In the genomic region with DNA sequence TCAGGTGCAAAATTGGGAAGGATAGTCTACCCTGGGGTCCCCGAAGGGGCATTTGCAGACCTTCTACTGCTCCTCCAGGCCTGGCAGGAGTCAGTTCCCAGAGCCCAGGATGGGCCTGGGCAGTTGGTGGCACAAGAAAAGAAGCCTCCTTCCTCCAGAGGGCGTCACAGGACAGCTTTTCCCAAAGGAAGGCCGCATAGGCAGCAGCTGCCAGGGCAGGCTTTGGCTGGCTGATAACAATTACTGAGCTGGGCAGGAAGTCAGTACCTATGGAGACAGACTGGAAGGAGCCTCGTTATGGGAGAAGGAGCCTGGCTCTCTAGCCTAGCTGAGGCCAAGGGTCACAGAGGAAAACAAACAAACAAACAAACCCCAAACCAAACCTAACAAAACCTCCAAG, we compare ENCODE assay signal across 8 mouse cellular contexts. TPM values are rescaled to one million over a fixed set of nuclear protein-coding genes. Genes with fewer than 3 reads are reported as not detected.
DNase-seq lines count a peak whose midpoint lies in the region; TF ChIP-seq lines count a peak whose summit lies in the region.

No protein-coding gene starts in this region.

- TF ChIP-seq CTCF in layer of hippocampus, adult 2 months (conservative IDR thresholded peaks at IDR 0.05) = peak; percentile 62
- peak in 2 of 3 experiments; percentile 43 to 48; a peak in 4 of 6 replicates for TF ChIP-seq CTCF in MEL (IDR thresholded peaks at IDR 0.05 in 2 of 3, conservative IDR thresholded peaks at IDR 0.05 in 1 of 3; ENCODE audit: control insufficient read depth in 1 of 3, insufficient read depth in 1 of 3, low read depth in 2 of 3, low read length in 3 of 3, poor library complexity in 1 of 3, severe bottlenecking in 1 of 3)

- H3K9ac ChIP-seq in MEL (ENCODE audit: control insufficient read depth, low read depth, low read length, poor library complexity, severe bottlenecking) = no peak overlapping the region

- H3K4me1 ChIP-seq in MEL (ENCODE audit: control insufficient read depth in 1 of 2, insufficient read depth in 2 of 2, low read length in 2 of 2) = no peaks in the 10 kb centered on the region
- peaks cover 8% of the 10 kb centered on the region for H3K4me1 ChIP-seq in hindbrain, embryonic 10.5 days (replicated peaks)

- TF ChIP-seq RAD21 in MEL (IDR thresholded peaks at IDR 0.05; ENCODE audit: low read depth, low read length) = peak; percentile 58

- DNase-seq in layer of hippocampus, adult 2 months (ENCODE audit: low spot score in 2 of 2) = no peak
- no peak for DNase-seq in layer of hippocampus, adult 9-10 months (ENCODE audit: low spot score)
- DNase-seq in MEL (ENCODE audit: low read depth, low spot score) = peak; percentile 21
- DNase-seq in cerebellum, adult 8-10 months = peak; percentile 5
- DNase-seq in hindbrain, embryonic 10.5 days (ENCODE audit: low spot score) = peak; percentile 36
- peak; percentile 71 for DNase-seq in left cerebral cortex, postnatal 4 days
- peak; percentile 36 for DNase-seq in retina, postnatal 1 day
- DNase-seq in gastrocnemius, adult 8-10 months (ENCODE audit: low spot score in 2 of 2) = no peak

- TF ChIP-seq POLR2A in MEL (IDR thresholded peaks at IDR 0.05; ENCODE audit: control insufficient read depth in 1 of 2, insufficient read depth in 1 of 2, low read depth in 1 of 2, low read length in 2 of 2, poor library complexity in 1 of 2) = no peak

- no peaks in the 10 kb centered on the region for H3K9me3 ChIP-seq in MEL (replicated peaks; ENCODE audit: insufficient read depth, low read length)
- H3K9me3 ChIP-seq in hindbrain, embryonic 10.5 days = no peaks in the 10 kb centered on the region

- H3K27me3 ChIP-seq in MEL (ENCODE audit: control insufficient read depth in 1 of 2, insufficient read depth in 2 of 2, low read length in 2 of 2) = no peaks in the 10 kb centered on the region; a peak in 2 of 4 replicates
- H3K27me3 ChIP-seq in hindbrain, embryonic 10.5 days (ENCODE audit: insufficient read depth, poor library complexity, severe bottlenecking) = no peaks in the 10 kb centered on the region

- WGBS in hindbrain, embryonic 10.5 days = 27% methylated on average over 4 of the region's 4 CpGs

- no peak overlapping the region for H3K4me3 ChIP-seq in layer of hippocampus, adult 2 months
- H3K4me3 ChIP-seq in MEL (ENCODE audit: control insufficient read depth in 1 of 2, insufficient read depth in 1 of 2, low read depth in 2 of 2, low read length in 2 of 2) = no peak overlapping the region
- no peak overlapping the region for H3K4me3 ChIP-seq in hindbrain, embryonic 10.5 days

- H3K27ac ChIP-seq in layer of hippocampus, adult 2 months = no peak overlapping the region
- H3K27ac ChIP-seq in MEL (ENCODE audit: control insufficient read depth, low read depth, low read length) = no peak overlapping the region
- no peak overlapping the region for H3K27ac ChIP-seq in hindbrain, embryonic 10.5 days

- no peaks in the 10 kb centered on the region for H3K79me2 ChIP-seq in MEL (ENCODE audit: control insufficient read depth, insufficient read depth, low read length, poor library complexity)

- intact Hi-C loops in left cerebral cortex, postnatal 4 days (cut with DNase I) = no loop called here

- TF ChIP-seq EP300 in MEL (IDR thresholded peaks at IDR 0.05; ENCODE audit: low read depth in 1 of 2, low read length in 2 of 2) = no peak

- no peaks in the 10 kb centered on the region for H3K36me3 ChIP-seq in MEL (ENCODE audit: control insufficient read depth in 1 of 2, insufficient read depth in 2 of 2, low read length in 2 of 2)
- H3K36me3 ChIP-seq in hindbrain, embryonic 10.5 days = no peaks in the 10 kb centered on the region

TF ChIP-seq in MEL, 35 proteins besides CTCF, POLR2A, EP300 and RAD21:
- TF ChIP-seq SMC3 (IDR thresholded peaks at IDR 0.05; ENCODE audit: low read depth, low read length) = peak; percentile 50
- TF ChIP-seq ZKSCAN1 (IDR thresholded peaks at IDR 0.05; ENCODE audit: low read depth, low read length) = no peak
- no peak for TF ChIP-seq MAX (IDR thresholded peaks at IDR 0.05; ENCODE audit: low read length)
- no peak for TF ChIP-seq HCFC1 (IDR thresholded peaks at IDR 0.05; ENCODE audit: low read depth, low read length)
TF ChIP-seq in MEL: peak in this region for 1.

RNA-seq across cellular contexts. Expression of a gene that starts 54.3 kb away (rescaled TPM):
- 1 to 10 TPM; 5.8 to 5.9 TPM for total RNA-seq in layer of hippocampus, adult 2 months (2021)
- not detected in 2 replicates for total RNA-seq in MEL (2012; rRNA removed)
- polyA plus RNA-seq in MEL (2012; ENCODE audit: insufficient read depth in 1 of 2, insufficient read length in 2 of 2, low read depth in 1 of 2, low replicate concordance in 2 of 2, missing spikeins in 1 of 2) = not detected
- polyA plus RNA-seq in hindbrain, embryonic 10.5 days (2016; fragmentation: Nextera tagmentation; extraction: Ambion mirVana) = 0.92 and 1.1 TPM in 2 replicates
- 1 to 10 TPM; 5.1 to 5.8 TPM for total RNA-seq in left cerebral cortex, postnatal 4 days (2021)
- 10 to 100 TPM in 1 of 4 experiments, 1 to 10 TPM in 3; 5.7 to 18.2 (median 6.6) TPM for total RNA-seq in gastrocnemius, adult 8-10 months (2022)

Comparison
In these comparisons a context has a peak if more than half of its experiments do, and no peak if none do; other contexts are left out.
1. DNase-seq: peak in MEL (single experiment), cerebellum, adult 8-10 months (single experiment), hindbrain, embryonic 10.5 days (single experiment), left cerebral cortex, postnatal 4 days (single experiment) and retina, postnatal 1 day (single experiment); none in layer of hippocampus, adult 2 months (0 of 2), layer of hippocampus, adult 9-10 months (single experiment) and gastrocnemius, adult 8-10 months (0 of 2).